Mouse (Mus musculus) midbrain, postnatal 0 days (tissue): ENCODE results near the gene Gne. TPM values are rescaled to one million over a fixed set of nuclear protein-coding genes. Genes with fewer than 3 reads are reported as not detected.

ENCODE experiments used
- ATAC-seq: fragments of 200-750 bp; cut with Nextera tagmentation; 2 replicates; pipeline ENCODE4 v1.8.0; 2017; ENCODE audit warnings: moderate number of reproducible peaks, mild to moderate bottlenecking, moderate TSS enrichment, moderate library complexity; ENCODE audit not compliant: low FRiP score
- DNase-seq: peaks from one replicate; pipeline ENCODE4 v3.0.0-alpha.2; 2015; ENCODE audit warnings: low spot score
- H3K27ac ChIP-seq: fragments of 300-500 bp; sonication (generic); 2 replicates; pipeline ENCODE4 v1.5.1; 2014; ENCODE audit warnings: low read depth, mild to moderate bottlenecking, low read length, mixed read lengths
- H3K27me3 ChIP-seq: fragments of 300-500 bp; sonication (generic); 2 replicates; pipeline ENCODE4 v1.6.1; 2014; ENCODE audit warnings: low read length, control low read depth, mixed read lengths; ENCODE audit not compliant: insufficient read depth
- H3K36me3 ChIP-seq: fragments of 300-500 bp; sonication (generic); 2 replicates; pipeline ENCODE4 v1.6.1; 2014; ENCODE audit warnings: low read length, control low read depth, mixed read lengths; ENCODE audit not compliant: insufficient read depth
- H3K4me1 ChIP-seq: fragments of 300-500 bp; sonication (generic); 2 replicates; pipeline ENCODE4 v1.6.1; 2014; ENCODE audit warnings: mild to moderate bottlenecking, control low read depth, antibody characterized with exemption, low read length, mixed read lengths; ENCODE audit not compliant: insufficient read depth
- H3K4me2 ChIP-seq: fragments of 300-500 bp; sonication (generic); 2 replicates; pipeline ENCODE4 v1.6.1; 2014; ENCODE audit warnings: low read depth, mild to moderate bottlenecking, low read length, mixed read lengths; ENCODE audit not compliant: poor library complexity, severe bottlenecking
- H3K4me3 ChIP-seq: fragments of 300-500 bp; sonication (generic); 2 replicates; pipeline ENCODE4 v1.5.1; 2014; ENCODE audit warnings: low read depth, mild to moderate bottlenecking, low read length, moderate library complexity
- H3K9ac ChIP-seq: fragments of 300-500 bp; sonication (generic); replicated peaks from 2 replicates; pipeline ENCODE4 v1.6.1; 2014; ENCODE audit warnings: mild to moderate bottlenecking, low read length, moderate library complexity, mixed read lengths; ENCODE audit not compliant: poor library complexity, severe bottlenecking
- H3K9me3 ChIP-seq: fragments of 300-500 bp; sonication (generic); 2 replicates; pipeline ENCODE4 v1.6.1; 2016; ENCODE audit warnings: low read length, control low read depth
- CTCF ChIP-seq: IDR thresholded peaks from 2 replicates; pipeline ENCODE4 v1.5.1; 2016; ENCODE audit warnings: antibody characterized with exemption, mild to moderate bottlenecking
- WGBS: fragments of 180-500 bp; shearing (Covaris S2); extraction: QIAGEN DNeasy Blood & Tissue Kit; methylation state at CpG from one replicate; pipeline ENCODE4 v1.1.7; 2014; 5-methylcytosine and 5-hydroxymethylcytosine counted together
- polyA plus RNA-seq: library from polyadenylated mRNA; unstranded; fragments of >200 nt; fragmentation: Nextera tagmentation; extraction: Ambion mirVana; gene quantifications from 2 replicates; pipeline ENCODE4 v1.2.1, GENCODE M21; 2015
- total RNA-seq: library from RNA; depleted of rRNA; stranded (reverse); fragments of >200 nt; gene quantifications from 2 replicates; pipeline ENCODE4 v1.2.3, GENCODE M21; 2014; rRNA removed

The Gne gene
- total and polyA plus RNA-seq, 2 experiments from 2014 or later = 26.8 to 42.4 TPM

DNA sequence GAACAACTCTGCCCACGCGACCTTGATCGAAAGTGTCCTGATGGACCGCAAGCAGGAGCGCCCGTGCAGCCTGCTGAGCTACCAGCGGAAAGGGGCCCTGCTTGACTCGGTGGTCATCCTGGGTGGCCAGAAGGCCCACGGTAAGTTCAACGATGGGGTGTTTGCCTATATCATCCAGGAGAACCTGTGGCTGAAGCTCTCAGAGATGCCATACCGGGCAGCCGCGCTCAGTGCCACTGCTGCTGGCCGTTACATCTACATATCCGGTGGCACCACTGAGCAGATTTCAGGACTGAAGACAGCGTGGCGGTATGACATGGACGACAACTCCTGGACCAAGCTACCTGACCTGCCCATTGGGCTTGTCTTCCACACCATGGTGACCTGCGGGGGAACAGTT is 99.7 kb downstream of the Gne start:
- ATAC-seq = no peak
- no peaks in the 10 kb centered on the region for H3K27me3 ChIP-seq
- H3K4me2 ChIP-seq = no peak overlapping the region
- H3K27ac ChIP-seq = no peak overlapping the region
- no peak for DNase-seq
- no peak for TF ChIP-seq CTCF
- WGBS = 95% methylated on average over 19 of the region's 19 CpGs
- no peaks in the 10 kb centered on the region for H3K36me3 ChIP-seq
- H3K4me3 ChIP-seq = no peak overlapping the region
- no peaks in the 10 kb centered on the region for H3K9me3 ChIP-seq
- no peaks in the 10 kb centered on the region for H3K4me1 ChIP-seq
- H3K9ac ChIP-seq = no peak overlapping the region

Other genes starting within 250 kb of the Gne start
- not detected in 2 replicates for gene Olfr157, start 244.0 kb downstream of the Gne start, total RNA-seq
- not detected in 2 replicates for gene Olfr157, start 244.0 kb downstream of the Gne start, polyA plus RNA-seq
- gene Olfr155, start 232.6 kb downstream of the Gne start, total RNA-seq = not detected in 2 replicates
- not detected in 2 replicates for gene Olfr155, start 232.6 kb downstream of the Gne start, polyA plus RNA-seq
- gene Reck, start 208.6 kb downstream of the Gne start, total RNA-seq = 6.0 and 7.0 TPM in 2 replicates
- gene Reck, start 208.6 kb downstream of the Gne start, polyA plus RNA-seq = 3.8 and 3.9 TPM in 2 replicates
- gene Glipr2, start 126.8 kb downstream of the Gne start, total RNA-seq = 18.2 and 20.7 TPM in 2 replicates
- gene Glipr2, start 126.8 kb downstream of the Gne start, polyA plus RNA-seq = 16.3 and 16.5 TPM in 2 replicates
- 0.33 and 0.49 TPM in 2 replicates for gene Ccin, start 100.7 kb downstream of the Gne start, total RNA-seq
- gene Ccin, start 100.7 kb downstream of the Gne start, polyA plus RNA-seq = not detected in 2 replicates
- gene Clta, start 79.7 kb downstream of the Gne start, total RNA-seq = 539 and 562 TPM in 2 replicates
- 380 and 390 TPM in 2 replicates for gene Clta, start 79.7 kb downstream of the Gne start, polyA plus RNA-seq
- 79.7 and 89.5 TPM in 2 replicates for gene Rnf38, start 149.6 kb upstream of the Gne start, total RNA-seq
- gene Rnf38, start 149.6 kb upstream of the Gne start, polyA plus RNA-seq = 17.3 and 18.6 TPM in 2 replicates
- 2.5 and 3.9 TPM in 2 replicates for gene Melk, start 216.7 kb upstream of the Gne start, total RNA-seq
- 2.1 and 2.2 TPM in 2 replicates for gene Melk, start 216.7 kb upstream of the Gne start, polyA plus RNA-seq